Comparison of ENCODE assay signal across 8 mouse cellular contexts in the genomic region with DNA sequence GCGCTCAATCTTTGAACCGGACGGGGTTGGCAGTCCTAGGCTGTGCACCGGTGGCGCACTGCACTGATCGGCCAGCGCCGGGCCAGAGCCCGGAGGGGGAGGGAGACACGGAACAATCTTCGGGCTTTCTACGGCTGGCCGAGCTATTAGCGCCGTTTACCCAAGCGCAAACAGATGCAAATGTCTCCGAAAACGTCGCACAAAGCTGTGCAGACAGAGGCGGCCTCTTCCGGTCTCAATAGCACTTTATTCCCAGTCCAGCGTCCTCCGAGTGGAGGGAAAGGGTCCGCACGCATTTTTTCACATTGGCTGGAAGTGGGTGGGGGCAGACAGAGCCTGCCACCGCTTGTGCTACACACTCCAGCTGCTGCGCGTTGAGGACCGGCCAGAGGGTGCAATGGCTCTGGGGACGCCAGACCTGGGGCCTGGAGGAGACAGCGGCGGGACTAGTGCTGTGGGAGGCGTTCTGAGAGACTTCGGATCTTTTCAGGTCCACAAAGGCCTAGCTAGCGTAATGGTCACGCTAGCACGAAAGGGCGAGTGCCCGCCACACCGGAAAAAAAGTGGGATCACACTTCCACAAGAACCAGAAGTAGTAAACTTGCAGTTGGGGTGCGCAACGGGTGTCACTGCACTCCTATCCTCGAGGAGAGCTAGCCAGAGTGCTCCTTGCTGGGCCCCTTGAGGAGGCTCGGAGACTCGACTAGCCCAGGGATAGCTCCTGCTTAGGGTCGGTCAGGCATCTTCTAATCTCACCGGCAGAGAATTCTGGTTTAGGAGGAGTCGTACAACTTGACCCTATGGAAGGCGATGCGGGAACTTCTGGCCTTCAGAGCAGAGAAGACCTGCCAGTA. TPM values are rescaled to one million over a fixed set of nuclear protein-coding genes. Genes with fewer than 3 reads are reported as not detected.
DNase-seq lines count a peak whose midpoint lies in the region; ATAC-seq lines count a peak whose summit lies in the region.

No protein-coding gene starts in this region.

- peak overlapping the region; percentile 83 for H3K4me2 ChIP-seq in forebrain, embryonic 16.5 days (ENCODE audit: low read length)
- peak overlapping the region; percentile 74 for H3K4me2 ChIP-seq in kidney, embryonic 16.5 days (replicated peaks; ENCODE audit: low read depth, low read length)
- peak overlapping the region; percentile 67 for H3K4me2 ChIP-seq in midbrain, embryonic 12.5 days (replicated peaks)

- 5% methylated on average over 50 of the region's 50 CpGs for WGBS in forebrain, embryonic 16.5 days
- WGBS in kidney, embryonic 16.5 days = 3% methylated on average over 50 of the region's 50 CpGs
- 1% methylated on average over 50 of the region's 50 CpGs for WGBS in midbrain, embryonic 12.5 days

- H3K36me3 ChIP-seq in forebrain, embryonic 16.5 days (ENCODE audit: control insufficient read depth, insufficient read depth) = no peaks in the 10 kb centered on the region
- no peaks in the 10 kb centered on the region for H3K36me3 ChIP-seq in kidney, embryonic 16.5 days (ENCODE audit: insufficient read depth, low read length)
- no peaks in the 10 kb centered on the region for H3K36me3 ChIP-seq in midbrain, embryonic 12.5 days

- 0 out of 2 replicates have a peak, but pooled peaks cover 7% of the 10 kb centered on the region for H3K27me3 ChIP-seq in forebrain, embryonic 16.5 days (replicated peaks; ENCODE audit: control insufficient read depth, insufficient read depth, low read length)
- peaks cover 59% of the 10 kb centered on the region for H3K27me3 ChIP-seq in kidney, embryonic 16.5 days (ENCODE audit: insufficient read depth, low read length)
- peaks cover 82% of the 10 kb centered on the region for H3K27me3 ChIP-seq in midbrain, embryonic 12.5 days

- H3K9ac ChIP-seq in forebrain, embryonic 16.5 days (replicated peaks; ENCODE audit: low read depth, low read length) = peak overlapping the region; percentile 70; the same call in 1 of the 2 replicates
- peak overlapping the region; percentile 9; the same call in 1 of the 2 replicates for H3K9ac ChIP-seq in kidney, embryonic 16.5 days (replicated peaks; ENCODE audit: low read length)
- peak overlapping the region; percentile 46; the same call in 1 of the 2 replicates for H3K9ac ChIP-seq in midbrain, embryonic 12.5 days (replicated peaks)

- peaks cover 21% of the 10 kb centered on the region for H3K4me1 ChIP-seq in forebrain, embryonic 16.5 days (replicated peaks; ENCODE audit: control insufficient read depth, insufficient read depth, low read length)
- H3K4me1 ChIP-seq in kidney, embryonic 16.5 days (ENCODE audit: insufficient read depth, low read length) = peaks cover 14% of the 10 kb centered on the region
- peaks cover 44% of the 10 kb centered on the region for H3K4me1 ChIP-seq in midbrain, embryonic 12.5 days

- ATAC-seq in forebrain, embryonic 16.5 days = peak; percentile 68
- ATAC-seq in kidney, embryonic 16.5 days (ENCODE audit: low FRiP score, low TSS enrichment) = peak; percentile 65
- ATAC-seq in midbrain, embryonic 12.5 days (ENCODE audit: low FRiP score, low read depth) = peak; percentile 82

- peak overlapping the region; percentile 46 for H3K4me3 ChIP-seq in forebrain, embryonic 16.5 days (replicated peaks; ENCODE audit: low read length)
- H3K4me3 ChIP-seq in kidney, embryonic 16.5 days (ENCODE audit: low read length) = peak overlapping the region; percentile 45
- H3K4me3 ChIP-seq in midbrain, embryonic 12.5 days = peak overlapping the region; percentile 36

- no peaks in the 10 kb centered on the region for H3K9me3 ChIP-seq in forebrain, embryonic 16.5 days (ENCODE audit: control insufficient read depth, low read length)
- H3K9me3 ChIP-seq in kidney, embryonic 16.5 days (ENCODE audit: low read length) = no peaks in the 10 kb centered on the region
- H3K9me3 ChIP-seq in midbrain, embryonic 12.5 days = no peaks in the 10 kb centered on the region

- peak overlapping the region; percentile 76 for H3K27ac ChIP-seq in forebrain, embryonic 16.5 days (ENCODE audit: low read length)
- peak overlapping the region; percentile 19; the same call in 1 of the 2 replicates for H3K27ac ChIP-seq in kidney, embryonic 16.5 days (ENCODE audit: low read length)
- H3K27ac ChIP-seq in midbrain, embryonic 12.5 days (replicated peaks) = peak overlapping the region; percentile 95

- peak; percentile 13 for DNase-seq in lung, postnatal 10 days
- no peak for DNase-seq in lung, postnatal 36 days
- no peak for DNase-seq in testis, postnatal 14 days (ENCODE audit: low spot score)
- DNase-seq in spleen, adult 18-20 months = no peak
- no peak for DNase-seq in adipocyte (ENCODE audit: low spot score)

RNA-seq across cellular contexts. Expression of a gene that starts 29.7 kb away (rescaled TPM):
- polyA plus RNA-seq in forebrain, embryonic 16.5 days (2015; fragmentation: Nextera tagmentation; extraction: Ambion mirVana) = 2.3 and 2.6 TPM in 2 replicates
- not detected in 2 replicates for polyA plus RNA-seq in kidney, embryonic 16.5 days (2015; fragmentation: Nextera tagmentation; extraction: Ambion mirVana)
- polyA plus RNA-seq in midbrain, embryonic 12.5 days (2016; fragmentation: Nextera tagmentation; extraction: Ambion mirVana) = 38.0 and 38.8 TPM in 2 replicates

RNA-seq across cellular contexts. Expression of a gene that starts 43.5 kb away (rescaled TPM):
- polyA plus RNA-seq in forebrain, embryonic 16.5 days (2015; fragmentation: Nextera tagmentation; extraction: Ambion mirVana) = 0.91 and 1.2 TPM in 2 replicates
- 1.5 and 2.4 TPM in 2 replicates for polyA plus RNA-seq in kidney, embryonic 16.5 days (2015; fragmentation: Nextera tagmentation; extraction: Ambion mirVana)
- 0.69 and 1.1 TPM in 2 replicates for polyA plus RNA-seq in midbrain, embryonic 12.5 days (2016; fragmentation: Nextera tagmentation; extraction: Ambion mirVana)

Comparison
In these comparisons a context has a peak if more than half of its experiments do, and no peak if none do; other contexts are left out.
1. H3K27ac ChIP-seq: peak in every context shown above with its lines; median percentile 95 in midbrain, embryonic 12.5 days; 76 in forebrain, embryonic 16.5 days; 19 in kidney, embryonic 16.5 days.
2. H3K9ac ChIP-seq: peak in every context shown above with its lines; median percentile 70 in forebrain, embryonic 16.5 days; 46 in midbrain, embryonic 12.5 days; 9 in kidney, embryonic 16.5 days.
3. RNA of a gene that starts 29.7 kb away (polyA plus RNA-seq): 38.0 to 38.8 TPM in midbrain, embryonic 12.5 days; 2.3 to 2.6 TPM in forebrain, embryonic 16.5 days and not detected in kidney, embryonic 16.5 days; every median in the first group is over 10 times any median in the second.
4. Peak in every context shown above with its lines, with median percentiles within 50 percentile points of each other: ATAC-seq, H3K4me2 ChIP-seq and H3K4me3 ChIP-seq.